Mouse (Mus musculus) embryonic facial prominence, embryonic 10.5 days (tissue): ENCODE measurements at regions not wholly inside any gene's neighbourhood (a gene's known extent, or its start where the extent isn't known, plus 50 kb on each side); places are given as distances from the start of the nearest gene placed in this dataset.
A peak's percentile ranks its signal among the peaks of the same experiment; 100 is the strongest.

ENCODE experiments used
- DNase-seq: peaks from one replicate; pipeline ENCODE4 v3.0.0-alpha.2; 2017; ENCODE audit warnings: low spot score
- H3K27ac ChIP-seq: fragments of 300-500 bp; sonication (generic); replicated peaks from 2 replicates; pipeline ENCODE4 v1.5.1; 2016; ENCODE audit warnings: mild to moderate bottlenecking
- H3K27me3 ChIP-seq: fragments of 300-500 bp; sonication (generic); replicated peaks from 2 replicates; pipeline ENCODE4 v1.6.1; 2016; ENCODE audit warnings: low read depth, mild to moderate bottlenecking; ENCODE audit not compliant: poor library complexity, severe bottlenecking
- H3K36me3 ChIP-seq: fragments of 300-500 bp; sonication (generic); replicated peaks from 2 replicates; pipeline ENCODE4 v1.6.1; 2016; ENCODE audit warnings: mild to moderate bottlenecking, moderate library complexity
- H3K4me1 ChIP-seq: fragments of 300-500 bp; sonication (generic); 2 replicates; pipeline ENCODE4 v1.6.1; 2016
- H3K4me3 ChIP-seq: fragments of 300-500 bp; sonication (generic); 2 replicates; pipeline ENCODE4 v1.5.1; 2016; ENCODE audit warnings: mild to moderate bottlenecking, moderate library complexity
- H3K9me3 ChIP-seq: fragments of 300-500 bp; sonication (generic); 2 replicates; pipeline ENCODE4 v1.6.1; 2016; ENCODE audit warnings: mild to moderate bottlenecking
- WGBS: fragments of 180-500 bp; shearing (Covaris S2); methylation state at CpG from one replicate; pipeline ENCODE4 v1.1.7; 2016; 5-methylcytosine and 5-hydroxymethylcytosine counted together

DNA sequence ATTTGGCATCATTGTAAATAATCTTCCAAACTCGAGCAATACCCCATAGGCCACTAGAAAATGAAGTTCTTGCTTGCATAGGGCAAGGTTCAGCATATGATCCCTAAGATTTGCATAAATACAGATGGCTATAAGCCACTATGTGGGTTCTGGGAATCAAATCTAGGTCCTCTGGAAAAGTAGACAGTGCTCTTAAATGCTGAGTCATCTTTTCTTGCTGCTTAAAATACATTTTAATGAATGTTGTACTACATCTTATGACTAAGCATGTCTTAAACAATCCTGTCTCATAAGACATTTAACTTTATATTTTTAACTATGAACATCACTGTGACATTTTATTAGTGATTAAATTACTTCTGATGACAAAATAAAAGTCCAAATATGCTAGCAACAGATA lies 448.6 kb upstream of the Gm9747 start:
- Histone ChIP-seq H3K36me3 (no peaks in the 10 kb centered on the region), H3K27ac (no peak overlapping the region), H3K9me3 (no peaks in the 10 kb centered on the region), H3K4me3 (no peak overlapping the region), H3K4me1 (no peaks in the 10 kb centered on the region), H3K27me3 (no peaks in the 10 kb centered on the region)
- 66% methylated on average over 1 of the region's 1 CpGs for WGBS
- DNase-seq = no peak

DNA sequence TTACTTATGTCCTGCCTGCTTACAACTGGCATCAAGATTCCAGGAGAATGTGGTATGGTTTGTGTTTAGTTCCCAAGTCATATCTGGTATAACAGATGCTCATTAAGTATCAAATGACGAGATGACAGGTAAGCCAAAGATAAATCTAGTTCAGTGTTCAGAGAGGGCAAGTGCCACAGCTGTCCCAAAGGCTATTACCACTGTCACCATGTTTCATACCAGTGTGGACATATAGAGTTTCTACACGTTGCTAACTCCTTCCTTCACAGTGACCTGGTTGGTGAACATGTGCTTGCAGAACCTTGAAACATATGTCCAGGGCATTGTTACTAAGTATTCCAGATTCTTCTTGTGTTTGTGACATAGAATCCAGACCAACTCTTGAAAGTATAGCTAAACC lies 438.1 kb upstream of the Gm9747 start:
- 67% methylated on average over 2 of the region's 2 CpGs for WGBS
- Histone ChIP-seq H3K27ac (no peak overlapping the region), H3K4me1 (peaks cover 4% of the 10 kb centered on the region; the same call in 1 of the 2 replicates), H3K4me3 (no peak overlapping the region), H3K27me3 (no peaks in the 10 kb centered on the region), H3K9me3 (no peaks in the 10 kb centered on the region), H3K36me3 (no peaks in the 10 kb centered on the region)
- no peak for DNase-seq

DNA sequence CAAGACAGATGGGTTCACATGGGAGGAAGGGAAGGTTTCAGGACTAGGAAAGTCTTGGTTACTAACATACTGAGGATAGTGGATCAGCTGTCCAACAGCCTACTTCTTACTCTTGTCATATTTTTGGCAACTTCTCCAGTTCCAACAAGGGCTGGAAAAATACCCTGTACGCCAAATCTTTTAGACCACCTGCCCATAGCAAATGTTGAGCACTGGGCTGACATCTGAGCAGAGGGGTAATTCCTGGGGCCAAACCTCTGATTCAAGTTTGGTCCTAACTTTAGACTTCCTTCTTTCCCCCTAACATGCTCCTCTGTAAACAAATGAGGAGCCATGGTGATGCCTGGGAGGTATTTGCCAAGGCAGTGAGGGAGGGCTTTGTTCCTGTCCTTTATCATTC lies 437.5 kb upstream of the Gm9747 start:
- Histone ChIP-seq H3K9me3 (no peaks in the 10 kb centered on the region), H3K4me1 (peaks cover 4% of the 10 kb centered on the region; the same call in 1 of the 2 replicates), H3K36me3 (no peaks in the 10 kb centered on the region), H3K27ac (no peak overlapping the region), H3K4me3 (no peak overlapping the region), H3K27me3 (no peaks in the 10 kb centered on the region)
- peak; percentile 32 for DNase-seq
- WGBS = 63% methylated on average over 1 of the region's 1 CpGs

DNA sequence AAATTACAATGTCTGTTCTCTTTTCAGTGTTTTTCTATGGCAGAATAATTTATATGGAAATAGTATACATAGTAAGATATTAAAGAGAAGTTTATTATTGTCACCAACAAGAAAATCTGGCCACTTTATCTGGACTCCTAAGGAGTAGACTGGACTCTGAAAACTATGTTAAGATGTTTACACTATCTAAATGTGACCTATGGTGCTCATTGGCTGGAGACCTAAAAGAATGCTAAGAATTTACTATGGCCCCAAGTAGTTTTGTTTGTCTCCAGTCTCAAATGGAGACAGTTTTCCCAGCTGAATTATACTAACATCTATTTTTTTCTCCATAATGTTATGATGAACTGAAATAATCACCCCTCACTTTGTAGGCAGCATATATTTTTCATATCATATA lies 421.3 kb upstream of the Gm9747 start:
- Histone ChIP-seq H3K4me1 (no peaks in the 10 kb centered on the region), H3K4me3 (no peak overlapping the region), H3K36me3 (no peaks in the 10 kb centered on the region), H3K27me3 (no peaks in the 10 kb centered on the region), H3K9me3 (no peaks in the 10 kb centered on the region), H3K27ac (no peak overlapping the region)
- DNase-seq = no peak

DNA sequence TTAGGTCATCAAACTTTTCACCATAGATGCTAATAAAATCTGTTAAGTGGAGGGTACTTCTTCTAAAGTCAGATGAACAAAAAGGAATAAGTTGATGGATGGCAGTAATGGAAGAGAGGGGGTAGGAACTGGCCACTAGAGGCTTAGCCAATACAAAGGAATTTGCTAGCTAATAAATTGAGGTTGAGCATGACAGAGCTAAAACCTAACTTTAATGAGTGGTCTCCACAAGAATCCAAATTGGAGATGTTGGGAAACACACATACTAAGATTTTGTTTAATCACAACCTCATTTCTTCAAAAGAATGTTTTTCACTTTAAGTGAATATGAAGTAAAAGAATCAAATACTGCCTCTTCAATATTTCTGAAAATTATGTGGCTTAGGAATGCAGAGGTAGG lies 414.0 kb upstream of the Gm9747 start:
- Histone ChIP-seq H3K27ac (no peak overlapping the region), H3K9me3 (no peaks in the 10 kb centered on the region), H3K36me3 (no peaks in the 10 kb centered on the region), H3K4me1 (no peaks in the 10 kb centered on the region), H3K27me3 (no peaks in the 10 kb centered on the region), H3K4me3 (no peak overlapping the region)
- DNase-seq = no peak

DNA sequence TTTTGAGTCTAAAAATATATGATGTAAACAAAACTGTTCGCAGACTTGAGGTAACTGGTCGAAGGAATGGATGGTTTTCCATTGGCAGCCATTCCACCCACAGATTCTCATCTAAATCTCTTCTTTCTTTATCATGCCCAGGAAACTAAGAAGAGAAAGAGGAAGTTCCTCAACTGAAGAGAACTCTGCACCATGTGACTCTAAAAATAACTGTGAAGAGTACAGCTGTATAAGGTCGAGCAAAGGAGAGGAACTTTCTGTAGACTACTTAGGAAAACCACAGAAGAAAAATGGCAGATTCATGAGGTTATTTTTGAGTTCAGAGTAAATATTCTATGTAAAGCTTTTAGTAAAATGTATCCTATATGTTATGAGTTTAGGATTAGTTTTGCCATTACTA lies 390.9 kb upstream of the Gm9747 start:
- H3K27me3 ChIP-seq = no peaks in the 10 kb centered on the region
- no peaks in the 10 kb centered on the region for H3K4me1 ChIP-seq
- 92% methylated on average over 3 of the region's 3 CpGs for WGBS
- no peaks in the 10 kb centered on the region for H3K36me3 ChIP-seq
- DNase-seq = no peak
- H3K27ac ChIP-seq = no peak overlapping the region
- H3K4me3 ChIP-seq = no peak overlapping the region
- no peaks in the 10 kb centered on the region for H3K9me3 ChIP-seq

DNA sequence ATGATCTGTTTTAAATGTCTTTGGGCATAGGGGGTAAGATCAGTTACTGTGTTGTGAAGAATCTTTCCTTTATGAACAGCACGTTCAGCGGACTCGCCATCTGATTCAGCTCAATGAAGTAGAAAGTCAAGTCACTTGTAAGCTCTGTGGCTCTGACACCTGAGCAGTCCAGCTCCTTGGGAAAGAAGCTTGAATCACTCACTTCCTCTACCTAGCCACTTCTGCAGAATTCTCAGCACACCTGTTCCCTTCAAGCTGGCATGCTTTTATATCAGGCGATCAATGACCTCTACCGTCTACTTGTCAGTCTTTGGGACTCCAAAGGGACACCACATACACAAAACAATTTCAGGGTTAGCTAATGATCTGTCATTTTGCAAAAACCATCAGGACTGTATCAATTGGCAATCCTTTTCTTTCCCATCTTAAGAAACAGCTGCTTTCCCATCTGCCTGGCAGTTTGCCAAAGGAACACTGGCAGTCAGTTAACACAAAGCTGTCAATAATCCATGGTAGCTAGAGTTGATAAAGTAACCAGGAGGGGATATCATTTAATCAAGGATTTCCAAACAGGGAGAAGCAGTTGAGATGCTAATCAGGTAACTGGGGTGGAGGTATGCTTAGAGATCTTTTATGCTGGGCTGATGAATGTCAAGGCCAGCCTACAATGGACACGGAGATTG lies 382.3 kb upstream of the Gm9747 start:
- H3K27ac ChIP-seq = no peak overlapping the region
- no peak for DNase-seq
- H3K4me3 ChIP-seq = no peak overlapping the region
- WGBS = 89% methylated on average over 6 of the region's 6 CpGs
- no peaks in the 10 kb centered on the region for H3K27me3 ChIP-seq
- no peaks in the 10 kb centered on the region for H3K36me3 ChIP-seq
- no peaks in the 10 kb centered on the region for H3K4me1 ChIP-seq
- no peaks in the 10 kb centered on the region for H3K9me3 ChIP-seq

DNA sequence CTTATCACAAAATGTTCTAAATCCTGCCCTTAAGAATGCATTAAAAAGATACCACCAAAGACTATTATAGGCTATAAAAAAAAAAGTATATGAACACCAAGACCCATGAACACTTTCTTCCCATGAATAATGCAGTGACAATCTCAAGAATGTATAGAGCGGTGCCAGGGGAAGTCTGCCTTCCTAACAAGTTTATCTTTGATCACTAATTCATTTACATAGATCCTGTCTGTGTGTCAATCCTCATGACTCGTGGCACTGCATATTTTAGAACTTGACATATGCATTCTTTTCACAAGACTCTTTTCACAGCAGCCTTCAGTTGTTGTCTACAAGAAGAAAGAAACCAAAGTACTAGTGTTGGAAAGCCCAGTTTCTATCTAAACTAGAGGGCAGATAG lies 373.4 kb upstream of the Gm9747 start:
- H3K4me3 ChIP-seq = no peak overlapping the region
- H3K9me3 ChIP-seq = no peaks in the 10 kb centered on the region
- H3K4me1 ChIP-seq = peaks cover 7% of the 10 kb centered on the region
- no peak overlapping the region for H3K27ac ChIP-seq
- DNase-seq = no peak
- H3K36me3 ChIP-seq = no peaks in the 10 kb centered on the region
- H3K27me3 ChIP-seq = no peaks in the 10 kb centered on the region
- WGBS = 77% methylated on average over 2 of the region's 2 CpGs

DNA sequence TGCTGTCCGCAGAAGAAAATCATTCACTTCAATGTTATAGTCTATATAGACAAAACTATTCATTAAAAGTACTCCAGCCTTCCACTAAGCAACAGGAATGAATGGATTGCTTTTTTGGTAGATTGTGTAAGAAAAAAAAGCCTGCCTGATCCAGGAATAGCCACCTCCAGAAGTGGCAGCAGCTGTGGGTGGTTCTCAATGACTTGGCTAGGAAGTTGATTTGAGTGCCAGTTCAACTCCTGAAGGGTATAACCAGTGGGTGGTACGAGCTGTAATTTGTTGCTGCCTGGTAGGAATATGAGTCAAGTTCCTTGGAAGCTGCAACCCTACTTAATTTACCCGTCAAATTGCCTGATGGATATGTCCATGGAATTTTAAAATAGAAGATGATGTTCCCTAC lies 368.3 kb upstream of the Gm9747 start:
- no peak for DNase-seq
- no peaks in the 10 kb centered on the region for H3K27me3 ChIP-seq
- no peaks in the 10 kb centered on the region for H3K9me3 ChIP-seq
- no peak overlapping the region for H3K4me3 ChIP-seq
- WGBS = 89% methylated on average over 3 of the region's 3 CpGs
- no peaks in the 10 kb centered on the region for H3K4me1 ChIP-seq
- H3K36me3 ChIP-seq = no peaks in the 10 kb centered on the region
- H3K27ac ChIP-seq = no peak overlapping the region

DNA sequence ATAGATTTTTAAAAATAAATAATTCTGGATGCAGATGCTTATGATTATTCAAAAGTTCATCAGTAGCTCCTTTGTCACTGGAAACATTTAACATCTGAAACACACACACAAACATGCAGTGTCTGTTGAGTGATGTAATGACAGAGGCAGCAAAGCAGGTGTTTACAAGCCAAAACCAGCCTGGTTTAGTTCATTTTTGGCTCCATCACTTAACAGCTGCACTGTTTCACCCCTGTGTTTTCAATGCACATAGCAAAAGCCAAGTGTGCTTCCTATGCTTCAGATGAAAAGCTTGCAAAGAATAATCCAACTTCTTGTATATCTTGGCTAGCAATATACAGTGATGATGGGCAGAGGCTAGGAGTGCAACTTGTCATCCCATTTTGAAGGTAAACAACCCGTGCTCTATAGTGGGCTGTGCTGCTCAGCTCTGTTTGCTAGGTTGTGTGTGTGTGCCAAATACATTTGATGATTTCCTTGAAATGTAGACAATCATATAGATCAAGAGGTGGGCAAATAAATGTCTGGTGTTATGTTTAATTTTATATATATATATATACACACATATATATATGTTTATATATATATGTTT lies 345.9 kb upstream of the Gm9747 start:
- Histone ChIP-seq H3K27me3 (no peaks in the 10 kb centered on the region), H3K27ac (no peak overlapping the region), H3K4me3 (no peak overlapping the region), H3K9me3 (no peaks in the 10 kb centered on the region), H3K36me3 (no peaks in the 10 kb centered on the region), H3K4me1 (no peaks in the 10 kb centered on the region)
- no peak for DNase-seq
- 80% methylated on average over 1 of the region's 1 CpGs for WGBS

DNA sequence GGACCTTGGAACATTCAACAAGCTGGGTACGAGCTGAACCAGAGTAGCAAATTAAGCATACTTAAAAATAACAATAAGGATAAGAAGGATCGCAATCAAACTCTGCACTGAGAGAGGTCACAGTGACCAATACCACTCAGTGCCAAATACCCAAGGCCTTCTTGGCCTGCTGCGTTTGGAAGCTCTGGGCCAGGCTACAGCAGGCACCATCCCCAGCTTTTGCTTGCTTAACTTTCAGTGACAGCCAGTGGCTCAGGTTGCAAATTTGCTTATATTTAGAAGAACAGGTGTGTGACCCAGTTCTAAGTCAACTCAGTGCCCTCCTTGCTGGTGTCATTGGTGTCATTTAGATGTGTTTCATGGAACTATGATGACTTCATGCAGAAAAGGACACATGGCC lies 335.7 kb upstream of the Gm9747 start:
- Histone ChIP-seq H3K4me1 (no peaks in the 10 kb centered on the region), H3K9me3 (0 out of 2 replicates have a peak, but pooled peaks cover 3% of the 10 kb centered on the region), H3K36me3 (no peaks in the 10 kb centered on the region), H3K27me3 (no peaks in the 10 kb centered on the region), H3K27ac (no peak overlapping the region), H3K4me3 (no peak overlapping the region)
- DNase-seq = no peak
- 79% methylated on average over 3 of the region's 3 CpGs for WGBS

DNA sequence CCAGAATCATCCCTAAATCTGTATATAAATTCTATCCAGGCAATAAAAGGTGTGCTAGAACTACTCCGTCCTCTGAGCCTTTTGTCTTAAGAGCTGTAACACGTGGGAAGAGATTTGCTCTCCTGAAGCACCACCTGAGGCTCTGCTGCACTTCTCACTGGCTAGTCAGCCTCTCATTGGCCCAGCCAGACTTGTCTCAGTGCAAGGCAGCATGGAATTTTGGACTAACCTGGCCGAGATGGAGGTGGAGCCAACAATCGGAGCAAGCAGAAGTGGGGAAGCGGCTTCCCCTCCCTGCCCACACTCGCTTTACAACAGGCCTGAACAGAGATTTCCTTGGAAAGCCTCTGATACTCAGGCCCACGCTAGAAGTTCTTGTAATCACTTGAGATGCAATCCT lies 332.1 kb upstream of the Gm9747 start:
- no peaks in the 10 kb centered on the region for H3K9me3 ChIP-seq

DNA sequence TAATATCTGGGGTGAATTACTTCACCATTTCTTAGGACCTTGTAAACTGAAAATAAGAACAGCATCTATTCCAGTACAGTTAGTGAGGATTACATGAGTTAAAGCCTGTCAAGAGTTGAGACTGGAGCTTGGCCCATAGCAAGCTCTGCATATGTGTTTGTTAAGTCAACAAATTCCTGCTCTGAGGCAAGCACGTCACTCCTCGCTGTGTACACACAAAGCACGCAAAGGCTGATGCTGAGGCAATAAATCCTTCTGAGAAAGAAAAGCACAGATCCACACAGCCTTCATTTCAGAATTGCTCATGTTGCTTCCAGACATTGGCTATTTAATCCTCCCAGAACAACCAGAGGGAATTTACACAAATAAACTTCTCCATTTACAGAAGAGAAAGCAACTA lies 328.9 kb upstream of the Gm9747 start:
- no peaks in the 10 kb centered on the region for H3K9me3 ChIP-seq
- WGBS = 65% methylated on average over 3 of the region's 3 CpGs
- no peaks in the 10 kb centered on the region for H3K27me3 ChIP-seq
- no peak overlapping the region for H3K4me3 ChIP-seq
- peaks cover 5% of the 10 kb centered on the region; the same call in 1 of the 2 replicates for H3K4me1 ChIP-seq
- no peaks in the 10 kb centered on the region for H3K36me3 ChIP-seq
- H3K27ac ChIP-seq = no peak overlapping the region
- DNase-seq = no peak

More for the DNA sequence above, 332.1 kb upstream of the Gm9747 start:
- DNase-seq = no peak
- Histone ChIP-seq H3K36me3 (no peaks in the 10 kb centered on the region), H3K4me1 (no peaks in the 10 kb centered on the region; the same call in 1 of the 2 replicates), H3K27ac (no peak overlapping the region), H3K4me3 (no peak overlapping the region), H3K27me3 (no peaks in the 10 kb centered on the region)
- 81% methylated on average over 7 of the region's 7 CpGs for WGBS
